Mouse (Mus musculus) heart, embryonic 16.5 days (tissue): Measurements from ENCODE around the gene Sprn. TPM values are rescaled to one million over a fixed set of nuclear protein-coding genes. Genes with fewer than 3 reads are reported as not detected.

Source experiments
- ATAC-seq: fragments of 200-750 bp; cut with Nextera tagmentation; replicated peaks from 2 replicates; pipeline ENCODE4 v1.8.0; 2017; ENCODE audit warnings: moderate number of reproducible peaks; ENCODE audit not compliant: insufficient read depth, low FRiP score; ENCODE audit errors: extremely low read depth
- H3K27ac ChIP-seq: fragments of 300-500 bp; sonication (generic); 2 replicates; pipeline ENCODE4 v1.5.1; 2014; ENCODE audit warnings: mild to moderate bottlenecking, low read length, control low read depth, moderate library complexity
- H3K27me3 ChIP-seq: fragments of 300-500 bp; sonication (generic); 2 replicates; pipeline ENCODE4 v1.6.1; 2014; ENCODE audit warnings: low read length, mixed read lengths; ENCODE audit not compliant: control insufficient read depth, insufficient read depth
- H3K36me3 ChIP-seq: fragments of 300-500 bp; sonication (generic); 2 replicates; pipeline ENCODE4 v1.6.1; 2014; ENCODE audit not compliant: control insufficient read depth, insufficient read depth
- H3K4me1 ChIP-seq: fragments of 300-500 bp; sonication (generic); 2 replicates; pipeline ENCODE4 v1.6.1; 2014; ENCODE audit warnings: low read length, mixed read lengths; ENCODE audit not compliant: control insufficient read depth, insufficient read depth
- H3K4me2 ChIP-seq: fragments of 300-500 bp; sonication (generic); 2 replicates; pipeline ENCODE4 v1.6.1; 2014; ENCODE audit warnings: low read depth, mild to moderate bottlenecking, control low read depth, low read length
- H3K4me3 ChIP-seq: fragments of 300-500 bp; sonication (generic); 2 replicates; pipeline ENCODE4 v1.5.1; 2014; ENCODE audit warnings: mild to moderate bottlenecking, control low read depth, low read length
- H3K9ac ChIP-seq: fragments of 300-500 bp; sonication (generic); 2 replicates; pipeline ENCODE4 v1.6.1; 2014; ENCODE audit warnings: low read length, control low read depth
- H3K9me3 ChIP-seq: fragments of 300-500 bp; sonication (generic); replicated peaks from 2 replicates; pipeline ENCODE4 v1.6.1; 2016; ENCODE audit warnings: low read length; ENCODE audit not compliant: control insufficient read depth
- WGBS: fragments of 180-500 bp; shearing (Covaris S2); extraction: QIAGEN DNeasy Blood & Tissue Kit; methylation state at CpG from one replicate; pipeline ENCODE4 v1.1.7; 2014; 5-methylcytosine and 5-hydroxymethylcytosine counted together
- polyA plus RNA-seq: library from polyadenylated mRNA; unstranded; fragments of >200 nt; fragmentation: Nextera tagmentation; extraction: Ambion mirVana; gene quantifications from 2 replicates; pipeline ENCODE4 v1.2.1, GENCODE M21; 2015

Gene Sprn
- polyA plus RNA-seq, 1 experiment from 2014 or later, result 0.12 TPM

DNA sequence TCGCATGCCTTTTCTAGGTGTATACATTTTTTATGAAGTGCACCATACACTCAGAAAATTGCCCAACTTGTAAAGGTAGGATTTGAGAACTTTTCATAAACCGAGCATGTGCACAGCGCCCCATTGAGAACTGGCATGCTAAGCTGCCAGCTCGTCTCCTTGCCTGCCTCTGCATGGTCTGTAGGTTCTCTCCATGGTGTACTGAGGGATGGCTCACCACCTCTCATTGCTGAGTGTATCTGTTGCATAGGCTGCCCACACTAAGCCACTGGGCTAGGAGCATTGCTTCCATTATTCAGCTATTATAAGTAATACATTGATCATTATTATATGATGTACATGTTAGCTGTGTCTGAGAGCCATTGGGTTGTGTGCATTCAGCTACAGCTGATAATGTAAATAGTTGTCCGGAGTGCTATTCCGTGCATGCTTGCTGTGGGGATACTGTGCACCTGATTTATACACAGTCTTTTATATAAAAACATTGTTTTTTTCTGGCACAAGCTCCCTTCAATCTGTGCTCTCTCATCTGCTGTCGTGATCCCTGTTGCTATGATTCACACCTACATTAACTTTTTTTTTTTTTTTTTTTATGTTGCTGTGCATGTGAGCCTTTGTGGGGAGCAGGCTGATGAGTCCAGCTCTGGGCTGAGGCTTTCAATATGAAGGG, 33.2 kb upstream of the Sprn start:
- 80% methylated on average over 7 of the region's 7 CpGs for WGBS
- Histone ChIP-seq H3K27ac (no peak overlapping the region), H3K4me1 (no peaks in the 10 kb centered on the region), H3K27me3 (no peaks in the 10 kb centered on the region), H3K4me3 (no peak overlapping the region), H3K36me3 (no peaks in the 10 kb centered on the region), H3K9me3 (no peaks in the 10 kb centered on the region), H3K4me2 (no peak overlapping the region), H3K9ac (no peak overlapping the region)
- ATAC-seq, result no peak

DNA sequence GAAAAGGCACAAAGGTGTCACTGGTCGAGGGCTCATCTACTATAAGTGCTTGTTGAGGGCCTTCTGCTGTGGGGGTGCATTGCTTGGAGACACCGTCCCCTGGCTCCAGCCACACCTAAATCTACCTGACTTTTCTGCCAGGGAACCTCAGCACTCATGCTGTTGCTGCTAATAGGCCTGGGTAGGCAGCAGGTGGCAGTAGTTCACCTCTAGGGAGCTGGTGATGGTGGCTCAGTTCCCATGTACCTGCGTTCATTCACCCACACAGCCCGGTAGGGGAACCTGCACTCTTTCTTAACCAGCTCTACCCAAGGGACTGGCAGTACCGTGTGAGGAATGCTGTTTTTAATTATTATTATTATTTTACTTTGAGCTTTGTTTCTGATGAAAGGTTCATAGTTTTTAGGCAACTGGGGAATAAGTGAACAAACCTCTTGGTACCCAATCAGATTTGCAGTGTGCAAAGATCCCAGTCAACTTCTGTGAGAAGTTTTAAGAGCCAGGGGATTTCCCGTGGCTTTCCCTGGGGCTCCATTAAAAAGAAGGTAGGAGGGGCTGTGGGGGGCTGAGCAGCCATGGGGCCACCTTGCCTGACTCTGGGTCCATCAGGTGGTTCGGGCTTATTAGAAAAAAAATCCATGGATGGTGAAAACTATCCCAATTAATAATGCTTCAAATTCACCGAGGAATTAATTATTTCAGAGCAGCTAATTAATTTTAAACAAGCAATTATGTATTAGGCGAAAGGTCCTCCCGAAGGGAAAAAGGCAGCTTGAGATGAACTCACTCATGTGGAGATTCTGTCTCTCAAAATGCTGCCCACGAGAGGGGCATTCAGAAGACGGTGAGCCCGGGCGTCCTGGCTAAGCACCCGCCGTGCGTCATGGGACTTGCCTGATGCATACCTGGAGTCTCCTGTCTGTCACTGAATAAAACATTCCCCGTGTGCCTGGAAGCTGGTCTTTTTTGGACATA, 32.3 kb upstream of the Sprn start:
- H3K27me3 ChIP-seq, result no peaks in the 10 kb centered on the region
- no peak overlapping the region for H3K27ac ChIP-seq
- H3K9me3 ChIP-seq, result no peaks in the 10 kb centered on the region
- H3K36me3 ChIP-seq, result no peaks in the 10 kb centered on the region
- H3K9ac ChIP-seq, result no peak overlapping the region
- no peaks in the 10 kb centered on the region for H3K4me1 ChIP-seq
- no peak overlapping the region for H3K4me2 ChIP-seq
- ATAC-seq, result no peak
- WGBS, result 60% methylated on average over 18 of the region's 18 CpGs
- H3K4me3 ChIP-seq, result no peak overlapping the region

DNA sequence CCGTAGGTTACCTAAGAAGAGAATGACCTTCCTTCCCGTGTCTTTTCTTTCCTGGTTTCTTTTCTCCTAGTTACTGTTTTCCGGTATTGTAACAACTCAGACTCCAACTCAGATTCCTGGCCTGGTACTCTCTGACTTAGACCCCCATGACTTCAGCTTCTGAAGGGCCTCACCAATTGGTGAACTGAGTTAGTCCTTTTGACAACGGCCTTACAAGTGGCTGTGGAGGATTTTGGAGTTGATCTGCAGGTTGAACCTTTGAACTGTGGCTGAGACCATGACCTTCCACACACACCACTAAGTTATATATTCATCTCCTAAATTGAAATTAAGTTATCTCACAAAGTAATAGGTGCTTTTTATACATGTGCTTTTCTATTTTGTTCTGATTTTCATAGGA, 29.5 kb upstream of the Sprn start:
- H3K4me3 ChIP-seq, result no peak overlapping the region
- H3K9me3 ChIP-seq, result no peaks in the 10 kb centered on the region
- H3K36me3 ChIP-seq, result no peaks in the 10 kb centered on the region
- H3K4me1 ChIP-seq, result no peaks in the 10 kb centered on the region
- H3K4me2 ChIP-seq, result no peak overlapping the region
- no peaks in the 10 kb centered on the region for H3K27me3 ChIP-seq
- H3K27ac ChIP-seq, result no peak overlapping the region
- H3K9ac ChIP-seq, result no peak overlapping the region
- WGBS, result 78% methylated on average over 4 of the region's 4 CpGs
- ATAC-seq, result no peak

DNA sequence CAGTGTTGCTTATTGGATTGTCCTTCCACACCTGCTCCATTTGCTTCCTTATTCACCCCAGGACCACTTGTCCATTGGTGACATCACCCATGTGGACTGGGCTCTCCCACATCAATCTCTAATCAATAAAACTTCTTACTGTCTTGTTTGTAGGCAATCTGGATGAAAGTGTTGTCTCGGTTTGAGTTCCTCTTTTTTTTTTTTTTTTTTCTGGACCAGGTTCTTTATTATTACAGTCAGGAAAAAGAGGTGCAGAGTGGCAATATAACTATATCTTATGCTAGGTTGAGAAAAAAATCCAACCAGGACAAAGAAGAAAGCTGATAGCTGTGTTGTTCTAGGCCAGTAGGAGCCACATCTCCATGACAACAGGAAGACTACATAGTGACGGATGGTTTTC, 26.0 kb upstream of the Sprn start:
- WGBS, result 70% methylated on average over 2 of the region's 2 CpGs
- no peak overlapping the region for H3K4me2 ChIP-seq
- no peaks in the 10 kb centered on the region for H3K4me1 ChIP-seq
- H3K4me3 ChIP-seq, result no peak overlapping the region
- H3K36me3 ChIP-seq, result no peaks in the 10 kb centered on the region
- no peak overlapping the region for H3K27ac ChIP-seq
- H3K27me3 ChIP-seq, result no peaks in the 10 kb centered on the region
- no peak overlapping the region for H3K9ac ChIP-seq
- no peaks in the 10 kb centered on the region for H3K9me3 ChIP-seq
- no peak for ATAC-seq

DNA sequence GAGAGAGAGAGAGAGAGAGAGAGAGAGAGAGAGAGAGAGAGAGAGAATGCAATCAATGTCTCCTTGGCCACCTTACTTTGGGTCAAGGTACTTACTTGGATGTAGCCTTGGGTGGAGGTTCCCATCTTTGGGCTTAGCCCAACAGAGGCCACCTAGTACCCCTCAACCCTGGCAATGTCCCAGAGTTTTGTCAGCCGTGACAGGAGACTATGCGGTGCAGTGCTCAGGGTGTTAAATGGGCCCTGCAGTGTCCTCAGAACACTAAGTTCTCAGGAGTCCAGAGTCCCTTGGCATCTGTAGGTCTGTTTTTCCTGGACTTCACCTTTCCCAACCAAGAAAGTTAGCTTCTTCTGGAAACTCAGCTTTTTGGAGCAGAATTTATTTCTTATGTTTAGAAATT, 24.5 kb upstream of the Sprn start:
- Histone ChIP-seq H3K4me1 (no peaks in the 10 kb centered on the region), H3K9ac (no peak overlapping the region), H3K4me3 (no peak overlapping the region), H3K27me3 (no peaks in the 10 kb centered on the region), H3K9me3 (no peaks in the 10 kb centered on the region), H3K36me3 (no peaks in the 10 kb centered on the region), H3K4me2 (no peak overlapping the region), H3K27ac (no peak overlapping the region)
- WGBS, result 89% methylated on average over 2 of the region's 2 CpGs
- ATAC-seq, result no peak

DNA sequence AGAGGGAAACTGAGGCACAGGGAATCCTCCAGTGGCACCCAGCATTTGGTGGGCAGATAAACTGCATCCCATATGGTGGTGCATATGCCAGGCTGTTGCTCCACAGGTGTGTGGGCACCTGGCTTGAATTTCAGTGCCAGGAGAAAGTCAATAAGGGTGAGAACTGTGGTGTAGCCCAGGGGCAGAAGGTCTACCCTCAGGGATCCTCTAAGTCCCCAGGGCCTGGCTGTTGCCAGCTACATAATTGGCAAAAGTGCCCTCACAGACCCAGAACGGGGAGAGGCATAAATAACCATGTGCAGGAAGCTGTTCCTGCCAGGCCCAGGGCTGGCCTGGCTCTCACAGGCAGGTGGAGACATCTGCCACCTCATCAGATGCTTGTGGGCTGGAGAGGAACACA, 18.3 kb upstream of the Sprn start, which contains the start of gene Olfr523:
Olfr523 (plus strand) TSS at position 282 of the 400 bp plus-strand sequence.
- 0 out of 2 replicates have a peak, but pooled peaks cover 2% of the 10 kb centered on the region for H3K9me3 ChIP-seq
- no peak within 1 kb of the TSS for H3K4me2 ChIP-seq
- no peaks in the 10 kb centered on the region for H3K27me3 ChIP-seq
- no peak within 1 kb of the TSS for H3K27ac ChIP-seq
- 30% methylated on average over 1 of the region's 1 CpGs for WGBS
- H3K4me3 ChIP-seq, result no peak within 1 kb of the TSS
- ATAC-seq, result no peak
- no peak within 1 kb of the TSS for H3K9ac ChIP-seq
- H3K36me3 ChIP-seq, result no peaks in the 10 kb centered on the region
- no peaks in the 10 kb centered on the region for H3K4me1 ChIP-seq

DNA sequence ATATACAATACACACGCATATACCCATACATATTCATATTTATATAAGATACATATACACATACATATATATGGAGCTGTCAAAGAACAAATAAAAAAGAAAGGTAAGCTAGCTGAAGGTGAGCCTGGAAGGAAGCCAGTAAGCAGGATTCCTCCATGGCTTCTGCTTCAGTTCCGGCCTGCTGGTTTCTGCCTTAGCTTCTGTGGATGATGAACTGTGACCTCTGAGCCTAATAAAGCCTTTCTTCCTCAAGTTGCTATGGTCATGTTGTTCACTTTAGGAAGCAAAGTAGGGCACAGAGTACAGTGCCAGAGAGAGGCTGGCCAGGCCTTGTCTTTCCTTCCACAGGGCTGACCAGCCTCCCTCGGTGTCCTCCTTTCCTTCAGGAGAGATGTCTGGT, 16.2 kb upstream of the Sprn start:
- H3K27ac ChIP-seq, result no peak overlapping the region
- no peaks in the 10 kb centered on the region for H3K36me3 ChIP-seq
- 0 out of 2 replicates have a peak, but pooled peaks cover 2% of the 10 kb centered on the region for H3K9me3 ChIP-seq
- no peaks in the 10 kb centered on the region for H3K27me3 ChIP-seq
- no peaks in the 10 kb centered on the region for H3K4me1 ChIP-seq
- no peak for ATAC-seq
- H3K4me3 ChIP-seq, result no peak overlapping the region
- 87% methylated on average over 3 of the region's 3 CpGs for WGBS
- H3K9ac ChIP-seq, result no peak overlapping the region
- no peak overlapping the region for H3K4me2 ChIP-seq

DNA sequence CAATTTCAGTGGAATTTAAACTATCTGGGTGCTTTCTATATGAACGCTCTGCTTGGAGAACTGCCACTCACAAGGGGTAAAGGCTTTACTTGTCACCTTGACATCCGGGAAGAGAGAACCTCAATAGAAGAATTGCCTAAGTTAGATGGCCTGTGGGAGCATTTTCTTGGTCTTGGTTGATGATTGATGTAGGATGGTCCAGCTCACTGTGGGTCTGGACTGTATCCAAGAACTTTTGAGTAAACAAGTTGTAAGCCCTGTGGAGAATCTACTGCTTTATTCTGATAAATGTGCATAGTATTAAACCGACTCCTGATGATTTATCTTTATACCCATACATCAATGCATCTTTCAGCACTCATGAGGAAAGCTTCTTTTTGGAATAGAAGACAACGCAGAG, 14.7 kb upstream of the Sprn start:
- Histone ChIP-seq H3K4me2 (no peak overlapping the region), H3K4me3 (no peak overlapping the region), H3K36me3 (no peaks in the 10 kb centered on the region), H3K27me3 (no peaks in the 10 kb centered on the region), H3K4me1 (no peaks in the 10 kb centered on the region), H3K9ac (no peak overlapping the region), H3K9me3 (0 out of 2 replicates have a peak, but pooled peaks cover 2% of the 10 kb centered on the region), H3K27ac (no peak overlapping the region)
- ATAC-seq, result no peak
- WGBS, result 74% methylated on average over 4 of the region's 4 CpGs

DNA sequence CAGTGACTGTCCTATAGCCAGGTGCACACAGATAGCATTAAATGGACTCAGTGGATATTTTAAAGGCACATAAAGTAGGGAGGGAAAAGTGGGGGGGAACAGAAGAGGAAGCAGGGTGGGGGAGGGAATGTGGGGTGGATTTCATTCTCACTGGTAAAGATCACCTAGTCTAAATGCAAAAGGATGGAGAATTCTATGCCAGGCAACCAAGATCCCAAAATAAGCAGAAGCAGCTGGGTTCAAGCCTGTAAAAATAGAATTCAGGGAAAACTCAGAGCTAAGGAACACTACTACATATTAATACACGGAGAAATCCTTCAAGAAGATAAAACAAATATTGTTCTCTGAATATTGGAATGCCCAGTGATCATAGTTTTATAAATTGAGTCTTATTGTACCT, 13.3 kb upstream of the Sprn start:
- H3K4me2 ChIP-seq, result no peak overlapping the region
- no peak for ATAC-seq
- H3K9me3 ChIP-seq, result 0 out of 2 replicates have a peak, but pooled peaks cover 2% of the 10 kb centered on the region
- H3K36me3 ChIP-seq, result no peaks in the 10 kb centered on the region
- H3K4me1 ChIP-seq, result no peaks in the 10 kb centered on the region
- H3K27ac ChIP-seq, result no peak overlapping the region
- WGBS, result 58% methylated on average over 1 of the region's 1 CpGs
- no peak overlapping the region for H3K9ac ChIP-seq
- H3K27me3 ChIP-seq, result no peaks in the 10 kb centered on the region
- H3K4me3 ChIP-seq, result no peak overlapping the region
